In genomic region chr7:70891700-70892099, GRCm38 (mm10) we compare ENCODE assay signal across 23 mouse cellular contexts.
DNase-seq lines count a peak whose midpoint lies in the region; ATAC-seq and TF ChIP-seq lines count a peak whose summit lies in the region.
"Had no signal": no experiment of that assay in that cellular context is flagged by ENCODE, and none has a peak within 500 bp of the region (broad histone marks: within the 10 kb centered on the region; RNA-seq: fewer than 3 reads in every experiment).

No protein-coding gene starts in this region.

- H3K36me3 ChIP-seq in lung, postnatal 0 days (ENCODE audit: insufficient read depth, low read length), result no peaks in the 10 kb centered on the region
- no peaks in the 10 kb centered on the region for H3K36me3 ChIP-seq in midbrain, embryonic 15.5 days (replicated peaks)
- H3K36me3 ChIP-seq: embryonic facial prominence, embryonic 13.5 days; heart, embryonic 10.5 days; heart, embryonic 13.5 days had no signal

- no peak for TF ChIP-seq EP300 in lung, postnatal 0 days (IDR thresholded peaks at IDR 0.05)

- POLR2A ChIA-PET in Patski (lab: Charles Lee), result interaction anchor here (0.6 kb wide), 1 partner anchor 439 kb away, joined by 3 read pairs; no protein-coding TSS in a partner anchor

- in situ Hi-C loops in Patski (cut with MboI; ENCODE audit: low pct_unique_long_range_greater_than_20kb), result no loop called here

- no peak overlapping the region for H3K4me3 ChIP-seq in lung, postnatal 0 days (ENCODE audit: low read depth, low read length)
- H3K4me3 ChIP-seq in midbrain, embryonic 15.5 days, result no peak overlapping the region
- H3K4me3 ChIP-seq: embryonic facial prominence, embryonic 13.5 days; gastrocnemius, adult 2 months; heart, adult 2 months; heart, embryonic 10.5 days; heart, embryonic 13.5 days had no signal

- no peak for ATAC-seq in lung, postnatal 0 days
- no peak for ATAC-seq in Patski
- no peak for ATAC-seq in midbrain, embryonic 15.5 days (replicated peaks)
- ATAC-seq in CD4-positive, CD25-positive, alpha-beta regulatory T cell, adult 4 months, result no peak
- ATAC-seq: forebrain, embryonic 14.5 days; forebrain, postnatal 0 days had no signal

- no peaks in the 10 kb centered on the region for H3K4me1 ChIP-seq in lung, postnatal 0 days (ENCODE audit: insufficient read depth, low read depth, low read length)
- H3K4me1 ChIP-seq in midbrain, embryonic 15.5 days, result no peaks in the 10 kb centered on the region
- H3K4me1 ChIP-seq: embryonic facial prominence, embryonic 13.5 days; heart, embryonic 10.5 days; heart, embryonic 13.5 days had no signal

- H3K4me2 ChIP-seq in lung, postnatal 0 days (replicated peaks; ENCODE audit: low read depth, low read length), result no peak overlapping the region
- H3K4me2 ChIP-seq in midbrain, embryonic 15.5 days, result no peak overlapping the region
- H3K4me2 ChIP-seq: embryonic facial prominence, embryonic 13.5 days; heart, embryonic 13.5 days; hindbrain, embryonic 14.5 days had no signal

- no peaks in the 10 kb centered on the region for H3K9me3 ChIP-seq in lung, postnatal 0 days (ENCODE audit: low read length)
- no peaks in the 10 kb centered on the region for H3K9me3 ChIP-seq in midbrain, embryonic 15.5 days
- H3K9me3 ChIP-seq: embryonic facial prominence, embryonic 13.5 days; heart, embryonic 10.5 days; heart, embryonic 13.5 days had no signal

- H3K27ac ChIP-seq in lung, postnatal 0 days (ENCODE audit: low read length), result no peak overlapping the region
- H3K27ac ChIP-seq in midbrain, embryonic 15.5 days, result no peak overlapping the region
- H3K27ac ChIP-seq: embryonic facial prominence, embryonic 13.5 days; gastrocnemius, adult 2 months; heart, adult 2 months; heart, embryonic 10.5 days; heart, embryonic 13.5 days; hindbrain, embryonic 14.5 days had no signal

- CTCF ChIA-PET in Patski (lab: Charles Lee), result no interaction called here

- no peaks in the 10 kb centered on the region for H3K27me3 ChIP-seq in lung, postnatal 0 days (replicated peaks; ENCODE audit: insufficient read depth, low read length)
- H3K27me3 ChIP-seq in Patski, result no peaks in the 10 kb centered on the region
- no peaks in the 10 kb centered on the region for H3K27me3 ChIP-seq in midbrain, embryonic 15.5 days (replicated peaks)
- H3K27me3 ChIP-seq: embryonic facial prominence, embryonic 13.5 days; heart, embryonic 13.5 days had no signal

- TF ChIP-seq CTCF in lung, postnatal 0 days (IDR thresholded peaks at IDR 0.05), result no peak
- no peak for TF ChIP-seq CTCF in Patski (IDR thresholded peaks at IDR 0.05)

- peak; percentile 13 for DNase-seq in lung, postnatal 0 days (ENCODE audit: low spot score)
- DNase-seq in lung, postnatal 10 days, result no peak
- peak; percentile 33 for DNase-seq in Patski (ENCODE audit: low read depth, low spot score)
- peak; percentile 24 for DNase-seq in gonadal fat pad, adult 2 months (ENCODE audit: low read depth)
- DNase-seq: adrenal gland, adult 2 months; adrenal gland, postnatal 14 days; cerebellum, adult 11 months; cerebellum, adult 2 months; cerebellum, adult 9-11 months; cerebellum, postnatal 25 days; forebrain, postnatal 0 days; gastrocnemius, adult 2 months; gastrocnemius, postnatal 14 days; heart, adult 2 months; heart, postnatal 14 days; heart, postnatal 4 days had no signal

- H3K9ac ChIP-seq in lung, postnatal 0 days (replicated peaks; ENCODE audit: low read depth), result no peak overlapping the region
- H3K9ac ChIP-seq in midbrain, embryonic 15.5 days, result no peak overlapping the region
- H3K9ac ChIP-seq: embryonic facial prominence, embryonic 13.5 days; forebrain, postnatal 0 days; heart, embryonic 13.5 days; hindbrain, embryonic 14.5 days had no signal

- 75% methylated on average over 2 of the region's 2 CpGs for WGBS in lung, postnatal 0 days
- WGBS in midbrain, embryonic 15.5 days, result 83% methylated on average over 2 of the region's 2 CpGs
